ENCODE assay signal across 8 mouse cellular contexts in the genomic region with DNA sequence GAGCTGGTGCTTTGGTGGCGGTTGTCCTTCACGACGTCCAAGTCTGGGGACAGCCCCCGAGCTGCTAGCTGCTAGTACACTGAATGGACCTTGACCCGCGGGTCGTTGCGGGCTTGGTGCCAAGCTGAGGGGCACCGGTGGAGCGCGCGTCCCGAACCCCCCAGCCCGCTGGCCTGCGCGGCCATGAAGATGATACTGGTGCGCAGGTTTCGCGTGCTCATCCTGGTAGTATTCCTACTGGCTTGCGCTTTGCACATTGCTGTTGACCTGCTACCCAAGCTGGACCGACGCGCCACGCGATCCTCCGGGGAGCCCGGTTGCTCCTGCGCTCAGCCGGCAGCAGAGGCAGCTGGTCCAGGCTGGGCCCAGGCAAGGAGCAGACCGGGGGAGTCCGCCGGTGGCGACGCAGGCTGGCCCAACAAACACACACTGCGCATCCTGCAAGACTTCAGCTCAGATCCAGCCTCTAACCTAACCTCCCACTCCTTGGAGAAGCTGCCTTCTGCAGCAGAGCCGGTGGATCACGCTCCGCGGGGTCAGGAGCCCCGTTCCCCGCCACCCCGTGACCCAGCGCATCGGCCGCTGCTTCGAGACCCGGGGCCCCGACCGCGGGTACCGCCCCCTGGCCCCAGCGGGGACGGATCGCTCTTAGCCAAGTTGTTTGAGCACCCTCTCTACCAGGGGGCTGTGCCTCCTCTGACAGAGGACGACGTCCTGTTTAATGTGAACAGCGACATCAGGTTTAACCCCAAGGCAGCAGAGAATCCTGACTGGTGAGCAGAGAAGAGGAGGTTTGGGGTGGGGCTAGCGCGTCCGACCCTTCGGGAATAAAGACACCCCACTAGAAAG. TPM values are rescaled to one million over a fixed set of nuclear protein-coding genes. Genes with fewer than 3 reads are reported as not detected.
DNase-seq lines count a peak whose midpoint lies in the region; ATAC-seq and TF ChIP-seq lines count a peak whose summit lies in the region.

No protein-coding gene starts in this region.

- under 1% methylated on average over 61 of the region's 61 CpGs for WGBS in cerebellum, adult 2 months
- under 1% methylated on average over 61 of the region's 61 CpGs for WGBS in hindbrain, embryonic 15.5 days
- WGBS in limb, embryonic 12.5 days: 2% methylated on average over 61 of the region's 61 CpGs
- WGBS in midbrain, postnatal 0 days: under 1% methylated on average over 60 of the region's 61 CpGs

- TF ChIP-seq CTCF in cerebellum, adult 2 months (IDR thresholded peaks at IDR 0.05; ENCODE audit: borderline replicate concordance, insufficient read depth, low read depth, low read length): no peak
- no peak; the same call in 1 of the 2 replicates for TF ChIP-seq CTCF in midbrain, postnatal 0 days (IDR thresholded peaks at IDR 0.05)

- TF ChIP-seq POLR2A in cerebellum, adult 2 months (IDR thresholded peaks at IDR 0.05; ENCODE audit: borderline replicate concordance, insufficient read depth, low read length): no peak

- H3K4me1 ChIP-seq in cerebellum, adult 2 months (ENCODE audit: control insufficient read depth, insufficient read depth, low read length): peaks cover 14% of the 10 kb centered on the region
- H3K4me1 ChIP-seq in hindbrain, embryonic 15.5 days (replicated peaks): peaks cover 54% of the 10 kb centered on the region
- peaks cover 34% of the 10 kb centered on the region for H3K4me1 ChIP-seq in limb, embryonic 12.5 days (replicated peaks)
- peaks cover 27% of the 10 kb centered on the region; the same call in 1 of the 2 replicates for H3K4me1 ChIP-seq in midbrain, postnatal 0 days (ENCODE audit: insufficient read depth, low read length)

- H3K36me3 ChIP-seq in hindbrain, embryonic 15.5 days: peaks cover 13% of the 10 kb centered on the region; the same call in 1 of the 2 replicates
- no peaks in the 10 kb centered on the region for H3K36me3 ChIP-seq in limb, embryonic 12.5 days
- peaks cover 21% of the 10 kb centered on the region for H3K36me3 ChIP-seq in midbrain, postnatal 0 days (ENCODE audit: insufficient read depth, low read length)

- peak overlapping the region; percentile 82 for H3K4me2 ChIP-seq in hindbrain, embryonic 15.5 days
- peak overlapping the region; percentile 98 for H3K4me2 ChIP-seq in limb, embryonic 12.5 days
- peak overlapping the region; percentile 90 for H3K4me2 ChIP-seq in midbrain, postnatal 0 days (ENCODE audit: low read depth, low read length, poor library complexity, severe bottlenecking)

- peak overlapping the region; percentile 77 for H3K9ac ChIP-seq in hindbrain, embryonic 15.5 days
- peak overlapping the region; percentile 66; the same call in 1 of the 2 replicates for H3K9ac ChIP-seq in limb, embryonic 12.5 days (replicated peaks)
- peak overlapping the region; percentile 96 for H3K9ac ChIP-seq in midbrain, postnatal 0 days (replicated peaks; ENCODE audit: low read length, poor library complexity, severe bottlenecking)

- H3K9me3 ChIP-seq in hindbrain, embryonic 15.5 days: no peaks in the 10 kb centered on the region
- no peaks in the 10 kb centered on the region for H3K9me3 ChIP-seq in limb, embryonic 12.5 days
- H3K9me3 ChIP-seq in midbrain, postnatal 0 days (ENCODE audit: low read length): no peaks in the 10 kb centered on the region

- no peak; the same call in 1 of the 2 replicates for ATAC-seq in hindbrain, embryonic 15.5 days (ENCODE audit: low FRiP score, low read depth)
- ATAC-seq in limb, embryonic 12.5 days (ENCODE audit: insufficient number of reproducible peaks, insufficient read depth, low FRiP score, low TSS enrichment, low read depth): no peak
- ATAC-seq in midbrain, postnatal 0 days (ENCODE audit: low FRiP score): 0 out of 2 replicates have a peak, but pooled peaks have one; percentile 14
- ATAC-seq in monocyte, adult 5-6 weeks (replicated peaks; ENCODE audit: insufficient number of reproducible peaks, low FRiP score, low TSS enrichment, poor library complexity, severe bottlenecking): no peak

- no peak overlapping the region for H3K27ac ChIP-seq in cerebellum, adult 2 months (ENCODE audit: insufficient read depth, low read length)
- peak overlapping the region; percentile 95 for H3K27ac ChIP-seq in hindbrain, embryonic 15.5 days (replicated peaks)
- H3K27ac ChIP-seq in limb, embryonic 12.5 days: no peak overlapping the region
- peak overlapping the region; percentile 97 for H3K27ac ChIP-seq in midbrain, postnatal 0 days (ENCODE audit: low read depth, low read length)

- H3K27me3 ChIP-seq in cerebellum, adult 2 months (ENCODE audit: control insufficient read depth, insufficient read depth, low read length): no peaks in the 10 kb centered on the region
- H3K27me3 ChIP-seq in hindbrain, embryonic 15.5 days: no peaks in the 10 kb centered on the region
- peaks cover 86% of the 10 kb centered on the region for H3K27me3 ChIP-seq in limb, embryonic 12.5 days
- no peaks in the 10 kb centered on the region for H3K27me3 ChIP-seq in midbrain, postnatal 0 days (ENCODE audit: insufficient read depth, low read length)

- peak; percentile 18 to 29 for DNase-seq in cerebellum, adult 2 months
- DNase-seq in cerebellum, adult 9-11 months: no peak
- DNase-seq in brain, adult 2 months (ENCODE audit: low read depth, low spot score): peak; percentile 57
- DNase-seq in frontal cortex, postnatal 14 days (ENCODE audit: low spot score in 2 of 2): peak; percentile 28
- peak; percentile 37 for DNase-seq in midbrain, postnatal 0 days (ENCODE audit: low spot score)

- peak overlapping the region; percentile 63 for H3K4me3 ChIP-seq in cerebellum, adult 2 months (replicated peaks; ENCODE audit: insufficient read depth, low read depth, low read length)
- peak overlapping the region; percentile 56 for H3K4me3 ChIP-seq in hindbrain, embryonic 15.5 days
- H3K4me3 ChIP-seq in limb, embryonic 12.5 days (replicated peaks): peak overlapping the region; percentile 64
- peak overlapping the region; percentile 83 for H3K4me3 ChIP-seq in midbrain, postnatal 0 days (ENCODE audit: low read depth, low read length)

RNA-seq across cellular contexts. Expression of gene Fam20c, which starts 1.4 kb away (rescaled TPM):
- 31.1 and 32.9 TPM in 2 replicates for polyA plus RNA-seq in cerebellum, adult 2 months (2012; rRNA removed)
- 57.4 and 64.9 TPM in 2 replicates for polyA plus RNA-seq in hindbrain, embryonic 15.5 days (2015; fragmentation: Nextera tagmentation; extraction: Ambion mirVana)
- polyA plus RNA-seq in limb, embryonic 12.5 days (2016; fragmentation: Nextera tagmentation; extraction: Ambion mirVana): 3.6 and 3.8 TPM in 2 replicates
- total RNA-seq in midbrain, postnatal 0 days (2014; rRNA removed): 85.7 and 106 TPM in 2 replicates
- 51.6 and 52.7 TPM in 2 replicates for polyA plus RNA-seq in midbrain, postnatal 0 days (2015; fragmentation: Nextera tagmentation; extraction: Ambion mirVana)
- total RNA-seq in monocyte, adult 5-6 weeks (2017): 6.6 to 31.5 TPM (median 17.6 TPM) in 3 replicates

Comparison
In these comparisons a context has a peak if more than half of its experiments do, and no peak if none do; other contexts are left out.
1. H3K27ac ChIP-seq: peak in hindbrain, embryonic 15.5 days (single experiment) and midbrain, postnatal 0 days (single experiment); none in cerebellum, adult 2 months (single experiment) and limb, embryonic 12.5 days (single experiment).
2. Peak in every context shown above with its lines, with median percentiles within 50 percentile points of each other: H3K4me3 ChIP-seq, H3K4me2 ChIP-seq and H3K9ac ChIP-seq.